Mouse (Mus musculus): ENCODE measurements around the gene Bcl2l10. TPM values are rescaled to one million over a fixed set of nuclear protein-coding genes. Genes with fewer than 3 reads are reported as not detected.

Bcl2l10 gene
- total and polyA plus RNA-seq, 3 experiments = 0.33 TPM; not detected in 2

GRCm38 (mm10) chr9:75330821-75331220, 16.7 kb upstream of the Bcl2l10 start:
- no peaks in the 10 kb centered on the region for H3K4me1 ChIP-seq (ENCODE audit: insufficient read depth, low read depth, low read length)
- H3K9me3 ChIP-seq (replicated peaks) = no peaks in the 10 kb centered on the region
- DNase-seq (ENCODE audit: low spot score) (no peak), ATAC-seq (ENCODE audit: extremely low read depth, insufficient number of reproducible peaks, low FRiP score, poor library complexity, severe bottlenecking) (no peak)
- no peak for TF ChIP-seq POLR2AphosphoS5 (IDR thresholded peaks at IDR 0.05; ENCODE audit: insufficient replicate concordance, low read depth, low read length)
- no peak for TF ChIP-seq GATA1 (IDR thresholded peaks at IDR 0.05; ENCODE audit: borderline replicate concordance, low read length)
- TF ChIP-seq CTCF (IDR thresholded peaks at IDR 0.05; ENCODE audit: low read depth, low read length) = no peak
- no peak for TF ChIP-seq TAL1 (conservative IDR thresholded peaks at IDR 0.05; ENCODE audit: low read depth, low read length)
- no peak for TF ChIP-seq GATA2 (IDR thresholded peaks at IDR 0.05; ENCODE audit: borderline replicate concordance, low read depth, low read length)
- H3K4me3 ChIP-seq (ENCODE audit: low read depth, low read length) = no peak overlapping the region
- H3K27me3 ChIP-seq (ENCODE audit: insufficient read depth, low read length) = peaks cover 5% of the 10 kb centered on the region; the same call in 1 of the 2 replicates
- no peaks in the 10 kb centered on the region for H3K36me3 ChIP-seq (replicated peaks)

- Histone ChIP-seq H3K9me3 (replicated peaks) (no peaks in the 10 kb centered on the region), H3K27me3 (ENCODE audit: insufficient read depth, low read length) (no peaks in the 10 kb centered on the region; the same call in 1 of the 2 replicates), H3K4me1 (ENCODE audit: insufficient read depth, low read depth, low read length) (no peaks in the 10 kb centered on the region), H3K36me3 (replicated peaks) (no peaks in the 10 kb centered on the region), H3K4me3 (ENCODE audit: low read depth, low read length) (no peak overlapping the region)
- DNase-seq (ENCODE audit: low spot score) = no peak
- no peak for ATAC-seq (ENCODE audit: extremely low read depth, insufficient number of reproducible peaks, low FRiP score, poor library complexity, severe bottlenecking)
- TF ChIP-seq TAL1 (conservative IDR thresholded peaks at IDR 0.05; ENCODE audit: low read depth, low read length) = no peak
- TF ChIP-seq CTCF (IDR thresholded peaks at IDR 0.05; ENCODE audit: low read depth, low read length) = 0 out of 2 replicates have a peak, but pooled peaks have one; percentile 4
- TF ChIP-seq GATA1 (IDR thresholded peaks at IDR 0.05; ENCODE audit: borderline replicate concordance, low read length) = no peak
- TF ChIP-seq GATA2 (IDR thresholded peaks at IDR 0.05; ENCODE audit: borderline replicate concordance, low read depth, low read length) = no peak
Measured at GRCm38 (mm10) chr9:75334440-75334839, 13.1 kb upstream of the Bcl2l10 start.

GRCm38 (mm10) chr9:75338016-75338415, 9.5 kb upstream of the Bcl2l10 start:
- Histone ChIP-seq H3K36me3 (replicated peaks) (no peaks in the 10 kb centered on the region), H3K4me3 (ENCODE audit: low read depth, low read length) (no peak overlapping the region), H3K27me3 (ENCODE audit: insufficient read depth, low read length) (peaks cover 6% of the 10 kb centered on the region), H3K9me3 (replicated peaks) (no peaks in the 10 kb centered on the region), H3K4me1 (ENCODE audit: insufficient read depth, low read depth, low read length) (no peaks in the 10 kb centered on the region)
- ATAC-seq (ENCODE audit: extremely low read depth, insufficient number of reproducible peaks, low FRiP score, poor library complexity, severe bottlenecking) = no peak
- no peak for DNase-seq (ENCODE audit: low spot score)
- TF ChIP-seq POLR2AphosphoS5 (IDR thresholded peaks at IDR 0.05; ENCODE audit: insufficient replicate concordance, low read depth, low read length) (no peak), CTCF (IDR thresholded peaks at IDR 0.05; ENCODE audit: low read depth, low read length) (no peak), GATA2 (IDR thresholded peaks at IDR 0.05; ENCODE audit: borderline replicate concordance, low read depth, low read length) (no peak), GATA1 (IDR thresholded peaks at IDR 0.05; ENCODE audit: borderline replicate concordance, low read length) (no peak), TAL1 (conservative IDR thresholded peaks at IDR 0.05; ENCODE audit: low read depth, low read length) (no peak)

- DNase-seq (ENCODE audit: low spot score) = no peak
- Histone ChIP-seq H3K36me3 (replicated peaks) (no peaks in the 10 kb centered on the region), H3K4me1 (ENCODE audit: insufficient read depth, low read depth, low read length) (no peaks in the 10 kb centered on the region)
Measured at GRCm38 (mm10) chr9:75342433-75342832, 5.1 kb upstream of the Bcl2l10 start.

GRCm38 (mm10) chr9:75348066-75348465, 508 bp downstream of the Bcl2l10 start:
- TF ChIP-seq TAL1 (conservative IDR thresholded peaks at IDR 0.05; ENCODE audit: low read depth, low read length) (no peak), CTCF (IDR thresholded peaks at IDR 0.05; ENCODE audit: low read depth, low read length) (no peak), POLR2AphosphoS5 (IDR thresholded peaks at IDR 0.05; ENCODE audit: insufficient replicate concordance, low read depth, low read length) (no peak), GATA2 (IDR thresholded peaks at IDR 0.05; ENCODE audit: borderline replicate concordance, low read depth, low read length) (no peak)
- ATAC-seq (ENCODE audit: extremely low read depth, insufficient number of reproducible peaks, low FRiP score, poor library complexity, severe bottlenecking) = no peak

More at GRCm38 (mm10) chr9:75342433-75342832, 5.1 kb upstream of the Bcl2l10 start:
- H3K4me3 ChIP-seq (ENCODE audit: low read depth, low read length) = no peak overlapping the region
- peaks cover 13% of the 10 kb centered on the region for H3K27me3 ChIP-seq (ENCODE audit: insufficient read depth, low read length)
- no peaks in the 10 kb centered on the region for H3K9me3 ChIP-seq (replicated peaks)
- no peak for ATAC-seq (ENCODE audit: extremely low read depth, insufficient number of reproducible peaks, low FRiP score, poor library complexity, severe bottlenecking)
- no peak for TF ChIP-seq TAL1 (conservative IDR thresholded peaks at IDR 0.05; ENCODE audit: low read depth, low read length)
- no peak for TF ChIP-seq CTCF (IDR thresholded peaks at IDR 0.05; ENCODE audit: low read depth, low read length)

GRCm38 (mm10) chr9:75348641-75349040, 1.1 kb downstream of the Bcl2l10 start:
- no peaks in the 10 kb centered on the region for H3K36me3 ChIP-seq (replicated peaks)
- ATAC-seq (ENCODE audit: extremely low read depth, insufficient number of reproducible peaks, low FRiP score, poor library complexity, severe bottlenecking) = no peak
- H3K4me3 ChIP-seq (ENCODE audit: low read depth, low read length) = no peak overlapping the region
- H3K27me3 ChIP-seq (ENCODE audit: insufficient read depth, low read length) = peaks cover 31% of the 10 kb centered on the region
- no peaks in the 10 kb centered on the region for H3K4me1 ChIP-seq (ENCODE audit: insufficient read depth, low read depth, low read length)
- H3K9me3 ChIP-seq (replicated peaks) = no peaks in the 10 kb centered on the region
- no peak for TF ChIP-seq CTCF (IDR thresholded peaks at IDR 0.05; ENCODE audit: low read depth, low read length)
- no peak for TF ChIP-seq GATA1 (IDR thresholded peaks at IDR 0.05; ENCODE audit: borderline replicate concordance, low read length)
- TF ChIP-seq TAL1 (conservative IDR thresholded peaks at IDR 0.05; ENCODE audit: low read depth, low read length) = no peak
- no peak for TF ChIP-seq POLR2AphosphoS5 (IDR thresholded peaks at IDR 0.05; ENCODE audit: insufficient replicate concordance, low read depth, low read length)
- TF ChIP-seq GATA2 (IDR thresholded peaks at IDR 0.05; ENCODE audit: borderline replicate concordance, low read depth, low read length) = no peak
- DNase-seq (ENCODE audit: low spot score) = no peak

More at GRCm38 (mm10) chr9:75348066-75348465, 508 bp downstream of the Bcl2l10 start:
- DNase-seq (ENCODE audit: low spot score) = no peak
- no peaks in the 10 kb centered on the region for H3K36me3 ChIP-seq (replicated peaks)
- H3K9me3 ChIP-seq (replicated peaks) = no peaks in the 10 kb centered on the region
- H3K27me3 ChIP-seq (ENCODE audit: insufficient read depth, low read length) = peaks cover 30% of the 10 kb centered on the region
- H3K4me3 ChIP-seq (ENCODE audit: low read depth, low read length) = no peak overlapping the region
- no peaks in the 10 kb centered on the region for H3K4me1 ChIP-seq (ENCODE audit: insufficient read depth, low read depth, low read length)

GRCm38 (mm10) chr9:75353094-75353493, 5.5 kb downstream of the Bcl2l10 start:
- DNase-seq (ENCODE audit: low spot score) (no peak), ATAC-seq (ENCODE audit: extremely low read depth, insufficient number of reproducible peaks, low FRiP score, poor library complexity, severe bottlenecking) (no peak)
- H3K9me3 ChIP-seq (replicated peaks) = no peaks in the 10 kb centered on the region
- H3K4me1 ChIP-seq (ENCODE audit: insufficient read depth, low read depth, low read length) = no peaks in the 10 kb centered on the region
- peaks cover 28% of the 10 kb centered on the region; the same call in 1 of the 2 replicates for H3K27me3 ChIP-seq (ENCODE audit: insufficient read depth, low read length)
- H3K36me3 ChIP-seq (replicated peaks) = no peaks in the 10 kb centered on the region
- H3K4me3 ChIP-seq (ENCODE audit: low read depth, low read length) = no peak overlapping the region
- TF ChIP-seq GATA1 (IDR thresholded peaks at IDR 0.05; ENCODE audit: borderline replicate concordance, low read length) = no peak
- TF ChIP-seq CTCF (IDR thresholded peaks at IDR 0.05; ENCODE audit: low read depth, low read length) = no peak
- no peak for TF ChIP-seq POLR2AphosphoS5 (IDR thresholded peaks at IDR 0.05; ENCODE audit: insufficient replicate concordance, low read depth, low read length)
- no peak for TF ChIP-seq GATA2 (IDR thresholded peaks at IDR 0.05; ENCODE audit: borderline replicate concordance, low read depth, low read length)
- TF ChIP-seq TAL1 (conservative IDR thresholded peaks at IDR 0.05; ENCODE audit: low read depth, low read length) = no peak
